Mouse (Mus musculus): ENCODE measurements around the gene Pik3cb.

Pik3cb gene

DNA sequence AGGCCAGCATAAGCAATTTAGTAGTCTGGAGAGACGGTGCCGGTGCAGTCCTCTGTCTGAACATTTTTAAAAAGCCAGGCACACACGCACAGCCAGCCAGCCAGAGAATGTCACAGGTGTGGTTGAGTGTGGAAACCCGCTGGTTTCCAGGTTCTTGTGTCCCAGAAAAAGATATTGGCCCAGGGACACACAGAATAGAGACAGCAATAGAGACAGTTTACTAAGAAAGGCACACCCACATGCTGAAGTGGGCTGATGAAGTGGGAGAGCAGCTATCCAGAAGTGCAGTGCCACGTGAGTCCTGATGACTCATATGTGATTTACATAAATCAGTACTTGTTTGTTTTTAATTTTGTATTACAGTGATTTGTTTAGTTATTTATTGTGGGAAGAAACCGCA, 5.3 kb upstream of the Pik3cb start:
- DNase-seq = peak; percentile 22

DNA sequence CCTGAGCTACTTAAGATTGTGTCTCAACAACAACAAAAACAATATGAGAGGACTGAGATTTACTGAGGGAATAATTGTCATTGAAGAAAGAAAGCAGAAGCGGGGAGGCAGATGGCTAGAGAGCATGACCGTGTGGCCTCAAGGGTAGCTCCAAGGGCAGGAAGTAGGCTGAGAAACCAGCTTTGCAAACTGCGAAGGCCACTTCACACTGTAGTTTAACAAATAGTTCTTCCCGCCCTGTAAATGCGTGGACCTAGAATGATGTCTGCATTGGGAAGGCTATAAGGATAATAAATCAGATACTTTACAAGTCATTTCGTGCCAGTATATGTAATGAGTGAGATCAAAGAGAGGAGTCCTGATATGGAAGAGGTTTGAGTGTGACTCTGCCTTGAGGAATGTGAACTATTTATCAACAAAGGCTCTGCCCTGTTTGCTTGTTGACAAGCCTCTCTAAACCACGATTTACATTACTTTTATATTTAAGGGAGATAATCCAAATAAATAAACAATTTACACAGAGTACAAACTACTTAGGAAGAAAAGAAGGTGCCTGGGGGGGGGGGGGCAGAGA, 4.1 kb upstream of the Pik3cb start:
- DNase-seq = no peak

DNA sequence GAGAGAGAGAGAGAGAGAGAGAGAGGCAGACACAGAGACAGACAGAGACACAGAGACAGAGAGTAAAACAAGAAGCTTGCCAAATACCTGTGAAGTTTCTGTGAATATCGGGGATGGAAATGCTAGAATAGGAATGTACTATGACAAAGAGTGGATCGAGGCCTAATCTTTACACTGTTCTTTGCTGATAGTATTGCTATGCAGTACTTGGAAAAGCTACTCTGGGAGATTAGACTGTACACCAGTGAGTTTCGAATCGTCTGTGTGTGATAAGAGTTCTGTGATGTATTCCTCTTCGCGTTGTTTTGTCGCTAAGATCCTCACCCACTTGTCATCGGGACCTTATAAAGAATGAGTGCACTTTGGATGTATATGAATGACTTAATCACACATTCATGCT, 1.2 kb upstream of the Pik3cb start:
- DNase-seq = no peak

DNA sequence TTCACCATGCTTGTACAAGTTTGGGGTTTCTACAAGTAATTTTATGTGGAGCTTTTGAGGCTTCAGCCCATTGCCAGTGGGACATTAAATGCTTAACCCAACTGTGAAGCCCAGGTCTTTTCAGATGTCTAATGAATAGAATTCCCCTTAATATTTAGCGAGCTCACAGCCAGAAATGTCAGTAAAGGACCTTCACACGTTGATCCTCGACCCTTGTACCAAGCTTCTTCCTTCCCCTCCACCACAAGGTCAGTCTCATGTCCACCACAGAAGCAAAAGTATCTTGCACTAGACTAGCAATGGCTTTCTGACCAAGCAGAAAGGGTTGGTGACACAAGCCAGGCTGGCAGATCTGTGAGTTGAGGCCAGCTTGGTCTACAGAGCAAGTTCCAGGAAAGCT, 750 bp upstream of the Pik3cb start:
- DNase-seq = no peak

DNA sequence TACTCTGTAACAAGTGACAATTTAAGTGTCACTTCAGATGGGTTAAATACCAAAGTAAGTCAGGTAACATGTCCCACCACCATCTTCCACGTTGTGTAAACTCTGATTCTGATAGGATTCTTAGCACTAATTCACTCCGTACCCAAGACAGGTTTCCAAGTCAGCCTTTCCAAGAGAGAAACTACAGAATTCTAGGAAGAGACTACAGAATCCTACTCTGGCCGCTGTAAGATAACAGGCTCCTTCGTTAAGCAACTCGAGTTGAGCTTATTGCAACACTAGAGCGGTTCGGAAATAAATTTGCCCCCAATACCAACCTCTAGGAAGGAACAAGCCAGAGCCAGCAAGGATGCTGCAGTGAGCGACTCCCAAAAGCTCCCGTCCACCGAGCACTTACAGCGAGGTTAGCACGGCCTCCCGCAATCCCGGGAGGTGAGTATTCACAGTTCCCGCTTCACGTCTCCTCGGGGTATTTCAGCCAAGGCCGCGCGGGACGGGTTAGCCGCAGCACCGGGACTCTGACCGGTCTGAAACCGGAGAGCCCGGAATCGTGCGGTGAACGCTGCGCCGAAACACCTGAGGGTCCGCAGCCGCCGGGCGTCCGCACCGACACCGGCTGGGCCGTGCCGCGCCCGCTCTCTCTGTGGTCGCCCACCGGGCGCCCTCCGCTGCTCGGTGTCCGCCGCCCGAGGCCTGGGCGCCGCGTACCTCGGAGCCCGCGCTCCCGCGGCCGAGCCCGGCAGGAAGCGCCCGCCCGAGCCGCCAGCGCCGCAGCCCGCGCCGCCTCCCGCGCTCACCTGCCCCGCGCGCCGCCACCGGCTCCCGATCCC, 1.0 kb downstream of the Pik3cb start:
- no peak for DNase-seq

DNA sequence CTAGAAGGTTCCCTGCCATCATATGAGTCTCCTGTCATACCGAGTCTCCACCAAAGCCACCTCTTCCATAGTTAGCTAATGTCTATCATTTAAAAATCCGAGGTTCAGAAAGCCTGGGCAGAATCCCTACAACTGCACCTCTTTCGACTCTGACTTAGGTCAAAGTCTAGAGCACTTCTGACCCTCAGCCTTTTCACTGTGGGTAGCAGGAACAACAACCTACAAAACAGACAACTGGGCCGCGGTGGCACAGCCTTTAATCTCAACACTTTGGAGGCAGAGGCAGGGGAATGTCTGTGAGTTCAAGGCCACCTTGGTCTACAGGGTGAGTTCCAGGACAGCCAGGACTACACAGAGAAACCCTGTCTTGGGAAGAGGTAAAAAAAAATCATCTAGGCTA, 3.1 kb downstream of the Pik3cb start:
- DNase-seq = no peak

DNA sequence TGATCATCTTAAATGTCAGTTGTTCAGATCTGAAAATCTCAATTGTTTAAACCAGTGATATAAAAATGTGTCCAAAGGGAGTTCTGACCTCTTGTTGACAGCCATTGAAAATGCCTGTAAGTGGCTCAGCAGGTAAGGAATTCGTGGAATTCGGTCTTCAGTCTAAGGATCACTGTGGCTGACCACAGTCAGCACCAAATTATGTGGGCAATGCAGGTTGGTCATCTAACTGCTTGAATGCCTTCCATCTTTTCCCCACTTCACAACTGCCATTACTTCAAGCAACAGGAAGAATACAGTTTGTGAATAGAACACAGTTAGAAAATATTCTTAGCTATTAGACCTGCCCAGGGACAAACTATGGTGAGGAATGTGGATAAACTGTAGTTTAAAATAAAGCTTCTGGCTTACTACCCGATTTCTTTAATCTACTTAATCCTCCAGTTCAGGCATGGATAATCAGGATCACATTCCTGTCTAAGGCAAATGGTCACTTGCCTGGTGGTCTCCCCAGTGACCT, 8.4 kb downstream of the Pik3cb start:
- no peak for DNase-seq

DNA sequence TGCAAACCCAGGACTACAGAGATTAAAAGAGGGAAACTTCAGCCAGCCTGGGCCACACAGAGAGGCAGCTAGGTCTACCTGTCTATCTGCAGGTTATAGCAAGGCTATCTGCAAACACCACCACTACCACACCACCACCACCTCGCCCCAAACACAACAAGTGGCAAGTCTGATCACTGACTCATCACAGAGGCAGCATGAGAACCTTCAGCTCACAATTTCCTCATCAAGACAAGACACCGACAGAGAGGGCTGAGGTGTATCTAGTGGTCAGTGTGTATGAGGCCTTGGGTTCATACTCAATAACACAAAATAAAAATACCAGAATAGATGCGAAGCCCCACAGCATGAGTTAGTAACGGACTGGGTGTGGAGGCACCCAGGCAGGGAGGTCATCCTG, 9.3 kb downstream of the Pik3cb start:
- DNase-seq = no peak

DNA sequence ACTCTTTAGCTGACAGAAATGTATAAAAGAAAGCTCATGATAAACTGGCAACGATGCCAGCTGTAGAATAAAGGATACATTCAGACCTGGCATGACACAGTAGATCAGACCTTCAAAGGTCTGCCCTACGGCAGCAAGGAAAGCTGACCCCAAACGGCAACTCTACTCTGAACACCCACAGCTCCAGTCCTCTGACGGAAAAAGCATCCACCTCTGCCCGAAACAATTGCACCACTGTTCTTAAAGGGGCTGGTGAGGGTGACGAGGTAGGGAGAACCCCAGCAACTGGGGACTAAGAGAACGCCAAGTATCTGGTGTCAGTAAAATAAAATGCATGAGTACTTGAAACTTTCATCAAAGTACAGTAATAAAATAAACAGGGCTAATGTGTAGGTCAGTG, 12.8 kb downstream of the Pik3cb start:
- no peak for DNase-seq

DNA sequence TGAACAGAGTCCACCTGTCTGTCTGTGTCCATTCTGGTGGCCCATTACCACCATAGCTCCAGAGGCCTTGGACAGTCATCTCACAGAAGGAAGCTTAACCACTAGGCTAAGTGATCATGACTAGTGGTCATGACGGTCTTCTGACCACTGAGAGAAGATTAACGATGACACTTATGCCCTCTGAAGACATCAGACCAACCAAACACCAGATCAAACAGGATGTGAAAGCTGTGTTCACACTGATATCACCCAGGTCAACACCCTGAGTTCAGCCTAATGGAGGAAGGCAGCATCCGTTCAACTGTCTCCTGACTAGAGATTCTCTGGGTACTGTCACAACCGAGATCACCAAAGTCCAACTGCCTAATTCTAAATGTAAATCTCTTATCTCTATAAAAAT, 17.7 kb downstream of the Pik3cb start:
- no peak for DNase-seq

DNA sequence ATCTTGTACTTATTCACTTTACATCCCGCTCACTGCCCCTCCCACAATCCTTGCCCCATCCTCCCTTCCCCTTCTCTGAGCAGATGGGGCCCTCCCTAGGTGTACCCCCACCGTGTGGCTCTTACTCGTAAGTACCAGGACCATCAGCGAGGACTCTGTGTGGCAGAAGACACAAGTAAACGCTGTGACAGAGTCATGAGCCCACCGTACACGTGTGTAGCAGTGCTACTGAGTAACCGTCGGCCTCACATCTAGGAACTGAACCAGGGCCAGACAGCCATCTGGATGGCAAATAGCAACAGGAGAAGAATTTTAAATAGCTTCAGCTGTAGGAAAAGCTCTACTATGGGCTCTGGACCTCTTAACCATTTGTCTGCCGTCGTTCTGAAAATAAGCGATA, 28.0 kb downstream of the Pik3cb start:
- no peak for DNase-seq

DNA sequence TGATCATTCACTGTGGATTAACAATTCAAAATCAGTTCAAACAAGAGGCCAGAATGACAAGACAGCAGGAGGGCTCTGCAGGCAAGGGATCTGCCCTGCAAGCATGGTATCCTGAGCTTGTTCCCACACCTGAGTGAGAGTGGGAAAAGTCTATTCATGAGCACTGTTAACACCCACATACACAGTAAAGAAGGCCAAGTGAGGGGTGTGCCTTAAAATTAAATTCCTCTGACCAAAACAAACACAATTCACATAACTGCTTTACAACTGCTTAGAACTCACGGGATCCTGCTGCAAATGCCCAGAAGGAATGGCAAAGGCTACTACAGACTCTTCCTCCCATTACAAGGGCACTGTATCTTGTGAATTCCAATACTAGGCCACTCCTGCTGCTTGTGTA, 29.3 kb downstream of the Pik3cb start:
- no peak for DNase-seq

DNA sequence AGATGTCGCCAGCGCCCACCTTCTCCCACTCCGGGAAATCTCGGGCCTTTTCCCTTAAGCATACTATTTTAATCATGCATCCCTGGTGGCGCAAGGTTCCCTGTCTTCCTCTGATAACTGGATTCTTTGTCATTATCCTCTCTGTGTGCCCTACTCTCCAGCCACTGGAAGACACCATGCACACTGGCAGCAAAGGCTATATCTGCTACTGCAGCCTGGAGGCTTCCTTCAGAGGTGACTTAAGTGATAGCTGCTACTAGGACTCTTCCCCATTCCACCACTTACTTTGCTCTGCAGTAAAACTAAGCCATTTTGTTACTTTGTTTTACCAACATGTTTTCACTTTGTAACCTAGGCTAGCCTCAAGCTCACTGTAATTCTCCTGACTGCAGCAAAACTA, 30.2 kb downstream of the Pik3cb start:
- DNase-seq = no peak

DNA sequence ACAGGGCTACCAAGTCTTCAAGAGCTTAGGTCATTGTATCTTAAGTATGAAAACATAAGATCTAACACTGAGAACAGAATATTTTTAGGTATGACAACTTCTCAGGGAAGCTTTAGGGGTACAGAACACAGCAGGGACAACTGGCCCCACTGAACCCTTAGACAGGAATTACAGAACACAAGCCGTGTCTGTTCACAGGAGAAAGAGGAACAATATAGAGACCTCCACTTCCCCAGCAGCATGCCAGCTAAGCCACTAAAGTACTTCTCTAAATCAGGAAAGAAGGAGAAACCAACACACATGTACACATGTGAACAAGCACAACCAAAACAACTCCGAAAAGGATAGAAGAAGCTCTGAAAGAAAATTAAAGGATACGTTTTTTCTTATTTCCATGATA, 30.8 kb downstream of the Pik3cb start:
- no peak for DNase-seq

DNA sequence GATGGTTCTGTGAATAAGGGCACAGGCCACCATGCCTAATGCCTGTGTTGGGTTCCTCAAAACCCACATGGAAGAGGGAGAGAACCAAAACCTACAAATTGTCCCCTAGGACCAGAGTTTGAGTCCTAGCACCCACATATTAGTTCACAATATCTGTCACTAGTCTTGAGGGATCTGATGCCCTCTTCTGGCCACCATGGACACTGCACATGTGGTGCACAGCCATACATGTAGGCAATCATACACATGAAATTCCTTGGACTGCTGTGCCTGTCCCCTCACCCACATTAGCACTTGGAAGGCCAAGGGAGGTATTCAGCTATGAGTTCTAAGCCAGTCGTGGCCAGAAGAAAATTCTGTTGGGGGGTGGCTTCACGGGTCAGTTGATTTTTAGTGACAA, 36.0 kb downstream of the Pik3cb start:
- no peak for DNase-seq

DNA sequence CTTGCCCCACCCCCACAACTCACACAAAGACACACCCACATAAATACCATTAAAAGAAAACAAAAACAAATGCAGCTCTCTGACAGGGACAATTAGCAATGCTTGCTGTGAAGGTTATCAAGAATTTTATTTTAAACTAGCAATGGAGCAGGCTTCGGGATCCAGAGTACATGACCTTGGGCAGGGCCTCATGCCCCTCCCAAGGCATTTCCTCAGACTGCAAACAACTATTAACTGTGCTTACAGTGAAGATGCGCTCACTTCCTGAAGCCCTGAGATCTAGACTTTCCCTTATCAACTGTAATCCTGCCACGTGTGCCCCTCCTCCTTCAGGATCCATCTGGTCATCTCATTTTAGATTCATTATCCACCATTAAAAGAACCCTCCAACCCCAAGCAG, 36.6 kb downstream of the Pik3cb start:
- DNase-seq = no peak

DNA sequence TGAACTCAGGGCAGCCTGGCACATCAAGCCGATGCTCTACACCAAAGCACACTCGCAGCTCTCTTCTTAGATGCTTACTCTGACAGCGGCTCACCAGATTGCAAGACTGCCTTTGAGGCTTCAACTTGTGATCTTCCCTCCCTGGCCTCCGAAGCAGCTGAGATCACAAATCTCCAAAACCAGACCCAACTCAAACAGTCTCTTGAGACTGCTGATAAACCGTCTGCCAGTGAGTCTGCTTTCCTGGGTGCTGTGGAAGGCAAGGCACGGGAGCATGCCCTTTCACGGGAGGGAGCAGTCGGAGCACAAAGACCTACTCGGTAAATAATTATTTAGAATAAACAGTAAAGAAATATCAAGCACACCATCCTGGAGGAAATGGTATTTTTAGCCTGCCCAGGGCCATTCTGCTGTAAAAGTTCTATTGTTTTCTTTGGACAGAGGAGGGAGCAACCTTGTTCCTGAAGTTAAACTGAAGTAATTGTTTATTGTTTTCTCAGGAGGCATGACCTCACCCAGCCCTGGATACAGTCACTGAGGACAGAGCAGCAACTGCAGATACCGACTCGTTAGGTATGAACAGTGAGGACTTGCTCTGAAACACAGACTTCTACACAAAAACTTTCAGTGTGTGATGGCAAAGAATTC, 41.8 kb downstream of the Pik3cb start:
- no peak for DNase-seq

DNA sequence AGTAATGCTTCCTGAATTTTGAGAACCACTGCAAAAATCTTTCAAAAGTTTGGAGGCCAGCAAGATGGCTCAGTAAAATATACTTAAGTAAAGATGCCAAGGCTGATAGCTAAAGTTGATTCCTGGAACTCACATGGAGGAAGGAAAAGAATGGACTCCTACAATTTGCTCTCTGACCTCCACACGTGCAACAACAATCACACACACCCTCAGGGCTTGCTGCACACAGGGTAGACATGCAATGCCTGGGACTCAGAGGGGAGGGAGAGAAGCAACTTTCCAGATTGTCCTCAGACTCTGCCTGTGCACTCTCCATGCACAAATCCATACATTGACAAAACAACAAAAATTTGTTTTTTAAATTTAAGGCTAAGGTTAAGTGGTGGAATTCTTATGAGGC, 42.8 kb downstream of the Pik3cb start:
- DNase-seq = no peak

DNA sequence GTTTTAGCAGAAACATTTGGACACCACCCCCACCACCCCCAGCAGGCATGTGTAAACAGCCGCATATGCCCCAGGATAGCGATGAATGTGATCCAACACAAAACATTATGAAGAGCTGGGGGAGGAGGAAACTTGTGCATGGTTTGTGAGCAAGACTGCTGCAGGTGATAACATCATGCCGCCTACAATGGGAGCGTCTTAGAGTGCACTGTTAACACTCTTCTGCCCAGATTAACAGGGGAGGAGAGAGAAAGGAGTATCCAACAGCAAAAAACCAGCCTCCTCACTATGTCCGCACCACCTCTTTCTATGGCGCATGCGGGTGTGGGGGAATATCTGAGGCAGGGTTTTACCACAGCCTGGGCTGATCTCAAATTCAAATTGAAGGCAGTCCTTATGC, 45.2 kb downstream of the Pik3cb start:
- no peak for DNase-seq

DNA sequence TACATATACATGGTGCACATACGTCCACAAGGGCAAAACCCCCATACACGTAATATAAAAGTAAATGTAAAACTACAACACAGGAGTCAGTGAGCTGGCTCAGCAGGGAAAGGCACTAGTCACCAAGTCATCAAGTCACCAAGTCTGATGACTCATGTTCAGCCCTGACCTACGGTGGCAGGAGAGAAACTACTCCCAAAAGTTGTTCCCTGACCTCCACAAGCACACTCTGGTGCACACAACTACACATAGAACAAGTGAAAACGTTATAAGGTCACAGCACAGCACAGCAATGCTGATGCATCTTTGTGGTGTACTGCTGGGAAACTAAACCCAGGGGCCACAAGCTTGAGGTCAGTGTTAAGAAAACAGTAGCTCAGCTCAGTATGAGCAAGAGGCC, 49.9 kb downstream of the Pik3cb start:
- no peak for DNase-seq

DNA sequence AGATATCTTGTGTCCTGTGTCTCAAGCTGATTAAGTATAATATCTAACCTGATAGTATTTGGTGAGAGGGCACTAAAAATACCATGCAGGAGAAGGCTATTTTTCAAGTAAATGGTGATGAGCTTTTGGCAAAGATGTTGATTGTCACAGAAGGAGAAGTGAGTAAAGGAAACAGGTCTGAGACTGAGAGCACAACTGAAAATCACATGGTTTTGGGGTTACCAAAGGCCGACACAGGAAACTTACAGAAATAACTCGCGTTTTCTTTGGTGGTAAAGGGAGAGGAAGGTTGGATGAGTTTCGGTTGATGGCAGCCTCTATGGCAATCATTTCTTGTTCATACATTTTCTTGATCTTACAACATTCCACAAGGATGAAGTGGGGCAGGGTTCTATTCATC, 50.5 kb downstream of the Pik3cb start:
- DNase-seq = no peak

DNA sequence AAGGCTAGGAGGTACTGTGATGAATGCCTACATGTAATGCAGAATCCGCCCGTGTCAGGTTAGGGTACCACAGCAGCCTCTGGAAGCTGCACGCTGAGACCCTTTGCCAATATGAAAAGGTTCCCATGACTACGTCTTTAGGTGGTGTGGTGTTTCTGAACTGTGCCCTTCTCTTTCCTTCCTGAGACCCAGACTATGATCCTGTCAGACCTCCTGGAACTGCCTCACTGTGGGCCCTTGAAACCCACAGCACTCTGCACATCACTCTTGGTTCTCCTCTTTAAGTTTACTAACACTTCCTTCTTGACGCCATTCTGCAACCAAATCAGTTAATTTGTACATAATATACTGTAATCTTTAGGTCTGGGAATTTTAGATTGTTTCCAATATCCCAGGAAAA, 58.7 kb downstream of the Pik3cb start:
- DNase-seq = no peak

DNA sequence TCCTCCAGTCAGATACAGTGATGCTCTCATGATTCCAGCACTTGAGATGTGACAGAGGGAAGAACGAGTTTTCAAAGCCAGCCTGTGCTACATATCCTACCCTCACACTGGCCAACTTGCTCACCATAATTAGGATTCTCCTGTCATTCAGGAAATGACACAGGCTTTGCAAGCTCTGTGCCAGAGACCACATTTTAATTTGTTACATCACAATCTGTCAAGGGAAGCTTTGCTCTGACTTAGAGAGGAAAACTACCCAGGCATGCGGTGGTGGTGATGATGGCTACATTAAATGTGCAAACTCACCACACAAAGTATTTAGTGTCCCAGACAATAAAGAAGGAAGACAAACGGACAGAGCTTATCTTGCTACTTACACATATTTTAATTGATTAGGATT, 59.1 kb downstream of the Pik3cb start:
- no peak for DNase-seq

DNA sequence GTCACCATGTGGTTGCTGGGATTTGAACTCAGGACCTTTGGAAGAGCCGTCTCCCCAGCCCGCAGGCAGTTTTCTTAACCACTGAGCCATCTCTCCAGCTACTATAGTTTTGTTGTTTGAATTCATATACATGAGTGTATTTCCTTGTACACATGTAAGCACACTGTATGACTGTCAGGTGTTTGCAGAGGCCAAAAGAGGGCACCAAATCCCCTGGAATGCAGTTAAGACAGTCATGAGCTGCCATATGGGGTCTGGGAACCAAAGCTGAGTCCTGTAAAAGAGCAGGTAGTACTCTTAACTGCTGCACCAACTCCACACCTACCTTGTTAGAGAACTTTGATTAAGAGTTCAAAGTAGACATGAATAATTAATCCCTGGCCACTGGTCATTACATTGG, 59.8 kb downstream of the Pik3cb start:
- DNase-seq = no peak
